Mouse (Mus musculus) CH12.LX (cell line): Measurements from ENCODE around the gene 1110059G10Rik. TPM values are rescaled to one million over a fixed set of nuclear protein-coding genes. Genes with fewer than 3 reads are reported as not detected.

Source experiments
- DNase-seq: peaks from one replicate; pipeline ENCODE4 v3.0.0-alpha.2; 2013; ENCODE audit errors: extremely low read depth
- H3K27ac ChIP-seq: 2 replicates; pipeline ENCODE4 v1.5.1; 2012; ENCODE audit warnings: low read depth, mild to moderate bottlenecking, control low read depth, moderate library complexity; ENCODE audit not compliant: insufficient read depth
- H3K27me3 ChIP-seq: replicated peaks from 2 replicates; pipeline ENCODE3; 2012; ENCODE audit warnings: inconsistent platforms
- H3K36me3 ChIP-seq, 2 experiments: replicated peaks in 1 of 2; 2 replicates each; pipeline versions ENCODE3 to v1.6.1; 2012; ENCODE audit warnings: inconsistent platforms in 1 of 2, low read length in 1 of 2, mild to moderate bottlenecking in 1 of 2, mixed read lengths in 1 of 2, moderate library complexity in 1 of 2; ENCODE audit not compliant: control insufficient read depth in 1 of 2, insufficient read depth in 1 of 2
- H3K4me1 ChIP-seq, 2 experiments: 2 replicates each; pipeline ENCODE4 v1.6.1; 2012; ENCODE audit warnings: inconsistent platforms in 1 of 2, moderate library complexity in 1 of 2; ENCODE audit not compliant: insufficient read depth in 2 of 2, control insufficient read depth in 1 of 2
- H3K4me2 ChIP-seq: 2 replicates; pipeline ENCODE4 v1.6.1; 2012; ENCODE audit warnings: low read depth, mild to moderate bottlenecking, control low read depth; ENCODE audit not compliant: poor library complexity, insufficient read depth, severe bottlenecking
- H3K4me3 ChIP-seq, 3 experiments: fragments of 150-350 bp in 1 of 3; sonication (generic) in 1 of 3; replicated peaks in 1 of 3; 2 replicates each; pipeline versions ENCODE3 to v1.5.1; 2011 to 2012; ENCODE audit warnings: low read depth in 2 of 3, low read length in 2 of 3, mild to moderate bottlenecking in 2 of 3, moderate library complexity in 2 of 3, control low read depth in 1 of 3, improper control_type of control experiment in 1 of 3, inconsistent platforms in 1 of 3, mixed read lengths in 1 of 3; ENCODE audit not compliant: poor library complexity in 1 of 3
- H3K79me2 ChIP-seq: replicated peaks from 2 replicates; pipeline ENCODE4 v1.6.1; 2012; ENCODE audit warnings: mild to moderate bottlenecking, moderate library complexity; ENCODE audit not compliant: control insufficient read depth, poor library complexity, insufficient read depth, severe bottlenecking; ENCODE audit errors: extremely low read depth
- H3K9ac ChIP-seq: 2 replicates; pipeline ENCODE4 v1.6.1; 2012; ENCODE audit warnings: low read depth, mild to moderate bottlenecking, control low read depth, moderate library complexity; ENCODE audit not compliant: insufficient read depth
- H3K9me3 ChIP-seq: replicated peaks from 2 replicates; pipeline ENCODE3; 2012; ENCODE audit warnings: low read length, inconsistent platforms, mixed read lengths
- BHLHE40 ChIP-seq: IDR thresholded peaks from 2 replicates; pipeline ENCODE4 v1.6.1; 2011; ENCODE audit warnings: mild to moderate bottlenecking, low read depth, low read length, improper control_type of control experiment
- CHD2 ChIP-seq: IDR thresholded peaks from 2 replicates; pipeline ENCODE4 v1.6.1; 2011; ENCODE audit warnings: low read length, improper control_type of control experiment
- E2F4 ChIP-seq: IDR thresholded peaks from 2 replicates; pipeline ENCODE4 v1.6.1; 2011; ENCODE audit warnings: low read depth, low read length, improper control_type of control experiment; ENCODE audit not compliant: insufficient replicate concordance
- ETS1 ChIP-seq: conservative IDR thresholded peaks from 2 replicates; pipeline ENCODE4 v1.6.1; 2012; ENCODE audit warnings: low read depth, mild to moderate bottlenecking, inconsistent platforms, low read length, improper control_type of control experiment, moderate library complexity
- GABPA ChIP-seq: IDR thresholded peaks from 2 replicates; pipeline ENCODE4 v1.6.1; 2012; ENCODE audit warnings: low read depth, low read length, improper control_type of control experiment, inconsistent platforms; ENCODE audit not compliant: insufficient replicate concordance
- IRF4 ChIP-seq: IDR thresholded peaks from 2 replicates; pipeline ENCODE4 v1.6.1; 2014; ENCODE audit warnings: low read depth, mild to moderate bottlenecking, inconsistent platforms, low read length, improper control_type of control experiment
- JUN ChIP-seq: IDR thresholded peaks from 2 replicates; pipeline ENCODE4 v1.6.1; 2011; ENCODE audit warnings: low read depth, mild to moderate bottlenecking, low read length, improper control_type of control experiment, moderate library complexity; ENCODE audit not compliant: insufficient read depth
- MEF2A ChIP-seq: IDR thresholded peaks from 2 replicates; pipeline ENCODE4 v1.6.1; 2014; ENCODE audit warnings: low read depth, mild to moderate bottlenecking, inconsistent platforms, low read length, improper control_type of control experiment, borderline replicate concordance
- MXI1 ChIP-seq: IDR thresholded peaks from 2 replicates; pipeline ENCODE4 v1.6.1; 2011; ENCODE audit warnings: mild to moderate bottlenecking, low read depth, low read length, improper control_type of control experiment
- MYC ChIP-seq: IDR thresholded peaks from 2 replicates; pipeline ENCODE4 v1.6.1; 2011; ENCODE audit warnings: low read depth, mild to moderate bottlenecking, improper control_type of control experiment, low read length
- PAX5 ChIP-seq: IDR thresholded peaks from 2 replicates; pipeline ENCODE4 v1.6.1; 2012; ENCODE audit warnings: low read length, inconsistent platforms, mixed read lengths
- RAD21 ChIP-seq: IDR thresholded peaks from 2 replicates; pipeline ENCODE4 v1.6.1; 2011; ENCODE audit warnings: low read depth, mild to moderate bottlenecking, low read length, improper control_type of control experiment, moderate library complexity
- SIN3A ChIP-seq: IDR thresholded peaks from 2 replicates; pipeline ENCODE4 v1.6.1; 2012; ENCODE audit warnings: low read length, improper control_type of control experiment, inconsistent platforms
- TCF12 ChIP-seq: IDR thresholded peaks from 2 replicates; pipeline ENCODE4 v1.6.1; 2014; ENCODE audit warnings: low read depth, mild to moderate bottlenecking, inconsistent platforms, low read length, improper control_type of control experiment
- USF2 ChIP-seq: conservative IDR thresholded peaks from 2 replicates; pipeline ENCODE4 v1.6.1; 2011; ENCODE audit warnings: low read depth, low read length, improper control_type of control experiment
- ZC3H11A ChIP-seq: IDR thresholded peaks from 2 replicates; pipeline ENCODE4 v1.6.1; 2012; ENCODE audit warnings: low read depth, mild to moderate bottlenecking, inconsistent platforms, low read length, improper control_type of control experiment
- ZKSCAN1 ChIP-seq: IDR thresholded peaks from 2 replicates; pipeline ENCODE4 v1.6.1; 2012; ENCODE audit warnings: low read depth, inconsistent platforms, low read length, improper control_type of control experiment, borderline replicate concordance
- ZNF384 ChIP-seq: IDR thresholded peaks from 2 replicates; pipeline ENCODE4 v1.6.1; 2012; ENCODE audit warnings: low read depth, low read length, improper control_type of control experiment, inconsistent platforms
- dilution Hi-C: fragments of 300-500 bp; cut with MboI; formaldehyde crosslinking; loops from 2 replicates; pipeline ENCODE4 v1.14.3; 2020; ENCODE audit warnings: low sequenced_read_pairs; ENCODE audit not compliant: extremely low pct_unique_long_range_greater_than_20kb, extremely low pct_ligation_motif_present
- in situ Hi-C: fragments of 300-500 bp; cut with MboI; formaldehyde crosslinking; loops from 3 replicates; pipeline ENCODE4 v1.14.3; 2019; ENCODE audit warnings: low sequenced_read_pairs, low pct_ligation_motif_present, low pct_unique_long_range_greater_than_20kb, mixed read lengths
- polyA plus RNA-seq: library from polyadenylated mRNA; unstranded; fragments of >175 nt; gene quantifications from 2 replicates; pipeline ENCODE4 v1.2.1, GENCODE M21; 2012; ENCODE audit warnings: low read depth; ENCODE audit not compliant: insufficient read length
- total RNA-seq, 2 experiments: library from RNA; depleted of rRNA; stranded (reverse); fragments of 300-350 nt in 1 of 2; fragments of >200 nt in 1 of 2; gene quantifications; 2 replicates each; pipeline ENCODE4 v1.2.3; 2012 to 2014

The 1110059G10Rik gene
- total and polyA plus RNA-seq, 3 experiments, result 5.6 to 25.7 (median 24.5) TPM

GRCm38 (mm10) chr9:122901047-122901446, 49.8 kb downstream of the 1110059G10Rik start:
- TF ChIP-seq MYC (no peak), USF2 (no peak), BHLHE40 (no peak), PAX5 (no peak), ZNF384 (no peak), MEF2A (no peak), JUN (no peak), ZC3H11A (no peak), CHD2 (no peak), IRF4 (no peak), E2F4 (no peak), RAD21 (no peak), SIN3A (no peak), ZKSCAN1 (no peak), TCF12 (no peak), GABPA (no peak), MXI1 (no peak), ETS1 (no peak)
- TF ChIP-seq, all 38 proteins: peak for 0
- H3K4me2 ChIP-seq, result no peak overlapping the region
- dilution Hi-C loops (no loop called here), in situ Hi-C loops (no loop called here)
- no peaks in the 10 kb centered on the region for H3K27me3 ChIP-seq
- no peaks in the 10 kb centered on the region for H3K4me1 ChIP-seq
- H3K36me3 ChIP-seq, result no peaks in the 10 kb centered on the region
- no peaks in the 10 kb centered on the region for H3K79me2 ChIP-seq
- H3K27ac ChIP-seq, result no peak overlapping the region
- H3K9ac ChIP-seq, result no peak overlapping the region
- no peak for DNase-seq
- H3K4me3 ChIP-seq, result no peak overlapping the region
- H3K9me3 ChIP-seq, result peaks cover under 1% of the 10 kb centered on the region

Other genes starting within 250 kb of the 1110059G10Rik start
- gene Topaz1, start 203.7 kb downstream of the 1110059G10Rik start, total RNA-seq (2012; rRNA removed), result not detected in 2 replicates
- gene Topaz1, start 203.7 kb downstream of the 1110059G10Rik start, total RNA-seq (2014; rRNA removed), result 0.05 TPM in 1 of 2 replicates, not detected in the other
- gene Topaz1, start 203.7 kb downstream of the 1110059G10Rik start, polyA plus RNA-seq, result not detected in 2 replicates
- gene Tcaim, start 145.5 kb downstream of the 1110059G10Rik start, total RNA-seq (2012; rRNA removed), result 4.5 and 5.3 TPM in 2 replicates
- 10.1 and 12.3 TPM in 2 replicates for gene Tcaim, start 145.5 kb downstream of the 1110059G10Rik start, total RNA-seq (2014; rRNA removed)
- gene Tcaim, start 145.5 kb downstream of the 1110059G10Rik start, polyA plus RNA-seq, result 4.4 and 5.2 TPM in 2 replicates
- 0.13 TPM in 1 of 2 replicates, not detected in the other for gene Gm35549, start 107.0 kb downstream of the 1110059G10Rik start, total RNA-seq (2012; rRNA removed)
- gene Gm35549, start 107.0 kb downstream of the 1110059G10Rik start, total RNA-seq (2014; rRNA removed), result not detected in 2 replicates
- gene Gm35549, start 107.0 kb downstream of the 1110059G10Rik start, polyA plus RNA-seq, result 0.41 TPM in 1 of 2 replicates, not detected in the other
- gene Zfp445, start 85.0 kb downstream of the 1110059G10Rik start, total RNA-seq (2012; rRNA removed), result 53.8 and 56.3 TPM in 2 replicates
- 43.7 and 49.6 TPM in 2 replicates for gene Zfp445, start 85.0 kb downstream of the 1110059G10Rik start, total RNA-seq (2014; rRNA removed)
- 46.0 and 55.5 TPM in 2 replicates for gene Zfp445, start 85.0 kb downstream of the 1110059G10Rik start, polyA plus RNA-seq
- 4.2 and 6.4 TPM in 2 replicates for gene Zkscan7, start 65.3 kb downstream of the 1110059G10Rik start, total RNA-seq (2012; rRNA removed)
- gene Zkscan7, start 65.3 kb downstream of the 1110059G10Rik start, total RNA-seq (2014; rRNA removed), result 6.6 and 7.5 TPM in 2 replicates
- 2.1 and 3.5 TPM in 2 replicates for gene Zkscan7, start 65.3 kb downstream of the 1110059G10Rik start, polyA plus RNA-seq
- not detected in 2 replicates for gene Zfp105, start 27.9 kb downstream of the 1110059G10Rik start, total RNA-seq (2012; rRNA removed)
- gene Zfp105, start 27.9 kb downstream of the 1110059G10Rik start, total RNA-seq (2014; rRNA removed), result not detected in 2 replicates
- not detected in 2 replicates for gene Zfp105, start 27.9 kb downstream of the 1110059G10Rik start, polyA plus RNA-seq
- 51.5 and 51.7 TPM in 2 replicates for gene Kif15, start within 50 bp of the 1110059G10Rik start, total RNA-seq (2012; rRNA removed)
- gene Kif15, start within 50 bp of the 1110059G10Rik start, total RNA-seq (2014; rRNA removed), result 85.4 and 101 TPM in 2 replicates
- gene Kif15, start within 50 bp of the 1110059G10Rik start, polyA plus RNA-seq, result 63.5 and 66.6 TPM in 2 replicates
- 5.5 and 6.9 TPM in 2 replicates for gene Tmem42, start 70.3 kb upstream of the 1110059G10Rik start, total RNA-seq (2012; rRNA removed)
- 5.1 and 5.3 TPM in 2 replicates for gene Tmem42, start 70.3 kb upstream of the 1110059G10Rik start, total RNA-seq (2014; rRNA removed)
- 6.4 and 6.8 TPM in 2 replicates for gene Tmem42, start 70.3 kb upstream of the 1110059G10Rik start, polyA plus RNA-seq
- gene Tgm4, start 83.7 kb upstream of the 1110059G10Rik start, total RNA-seq (2012; rRNA removed), result 0.50 and 0.51 TPM in 2 replicates
- not detected in 2 replicates for gene Tgm4, start 83.7 kb upstream of the 1110059G10Rik start, total RNA-seq (2014; rRNA removed)
- 0.24 and 0.26 TPM in 2 replicates for gene Tgm4, start 83.7 kb upstream of the 1110059G10Rik start, polyA plus RNA-seq
- 37.2 and 45.1 TPM in 2 replicates for gene Zdhhc3, start 162.2 kb upstream of the 1110059G10Rik start, total RNA-seq (2012; rRNA removed)
- 61.2 and 62.6 TPM in 2 replicates for gene Zdhhc3, start 162.2 kb upstream of the 1110059G10Rik start, total RNA-seq (2014; rRNA removed)
- 61.4 and 74.4 TPM in 2 replicates for gene Zdhhc3, start 162.2 kb upstream of the 1110059G10Rik start, polyA plus RNA-seq
- gene Exosc7, start 162.2 kb upstream of the 1110059G10Rik start, total RNA-seq (2012; rRNA removed), result 135 and 154 TPM in 2 replicates
- gene Exosc7, start 162.2 kb upstream of the 1110059G10Rik start, total RNA-seq (2014; rRNA removed), result 139 and 144 TPM in 2 replicates
- gene Exosc7, start 162.2 kb upstream of the 1110059G10Rik start, polyA plus RNA-seq, result 143 and 184 TPM in 2 replicates
- gene Clec3b, start 199.9 kb upstream of the 1110059G10Rik start, total RNA-seq (2012; rRNA removed), result 0.13 TPM in 1 of 2 replicates, not detected in the other
- gene Clec3b, start 199.9 kb upstream of the 1110059G10Rik start, total RNA-seq (2014; rRNA removed), result not detected in 2 replicates
- gene Clec3b, start 199.9 kb upstream of the 1110059G10Rik start, polyA plus RNA-seq, result 0.31 and 0.33 TPM in 2 replicates